Mouse (Mus musculus) limb, embryonic 12.5 days (tissue): ENCODE data around the gene Arl5c. TPM values are rescaled to one million over a fixed set of nuclear protein-coding genes. Genes with fewer than 3 reads are reported as not detected.

Source experiments
- ATAC-seq: fragments of 200-750 bp; cut with Nextera tagmentation; 2 replicates; pipeline ENCODE4 v1.8.0; 2017; ENCODE audit warnings: low read depth, moderate TSS enrichment; ENCODE audit not compliant: insufficient number of reproducible peaks, insufficient read depth, low FRiP score, low TSS enrichment
- H3K27ac ChIP-seq: fragments of 300-500 bp; sonication (generic); 2 replicates; pipeline ENCODE4 v1.5.1; 2016; ENCODE audit warnings: mild to moderate bottlenecking, moderate library complexity
- H3K27me3 ChIP-seq: fragments of 300-500 bp; sonication (generic); 2 replicates; pipeline ENCODE4 v1.6.1; 2016; ENCODE audit warnings: mild to moderate bottlenecking, moderate library complexity
- H3K36me3 ChIP-seq: fragments of 300-500 bp; sonication (generic); 2 replicates; pipeline ENCODE4 v1.6.1; 2016; ENCODE audit warnings: mild to moderate bottlenecking, moderate library complexity
- H3K4me1 ChIP-seq: fragments of 300-500 bp; sonication (generic); replicated peaks from 2 replicates; pipeline ENCODE4 v1.6.1; 2016
- H3K4me2 ChIP-seq: fragments of 300-500 bp; sonication (generic); 2 replicates; pipeline ENCODE4 v1.6.1; 2016; ENCODE audit warnings: mild to moderate bottlenecking, moderate library complexity
- H3K4me3 ChIP-seq: fragments of 300-500 bp; sonication (generic); replicated peaks from 2 replicates; pipeline ENCODE4 v1.5.1; 2016; ENCODE audit warnings: mild to moderate bottlenecking
- H3K9ac ChIP-seq: fragments of 300-500 bp; sonication (generic); replicated peaks from 2 replicates; pipeline ENCODE4 v1.6.1; 2016; ENCODE audit warnings: mild to moderate bottlenecking, moderate library complexity
- H3K9me3 ChIP-seq: fragments of 300-500 bp; sonication (generic); 2 replicates; pipeline ENCODE4 v1.6.1; 2016; ENCODE audit warnings: mild to moderate bottlenecking, moderate library complexity
- WGBS: fragments of 180-500 bp; shearing (Covaris S2); methylation state at CpG from one replicate; pipeline ENCODE4 v1.1.7; 2016; 5-methylcytosine and 5-hydroxymethylcytosine counted together
- polyA plus RNA-seq: library from polyadenylated mRNA; unstranded; fragments of >200 nt; fragmentation: Nextera tagmentation; extraction: Ambion mirVana; gene quantifications from 2 replicates; pipeline ENCODE4 v1.2.1, GENCODE M21; 2016

Gene Arl5c
- polyA plus RNA-seq, 1 experiment from 2014 or later, result 5.9 TPM

DNA sequence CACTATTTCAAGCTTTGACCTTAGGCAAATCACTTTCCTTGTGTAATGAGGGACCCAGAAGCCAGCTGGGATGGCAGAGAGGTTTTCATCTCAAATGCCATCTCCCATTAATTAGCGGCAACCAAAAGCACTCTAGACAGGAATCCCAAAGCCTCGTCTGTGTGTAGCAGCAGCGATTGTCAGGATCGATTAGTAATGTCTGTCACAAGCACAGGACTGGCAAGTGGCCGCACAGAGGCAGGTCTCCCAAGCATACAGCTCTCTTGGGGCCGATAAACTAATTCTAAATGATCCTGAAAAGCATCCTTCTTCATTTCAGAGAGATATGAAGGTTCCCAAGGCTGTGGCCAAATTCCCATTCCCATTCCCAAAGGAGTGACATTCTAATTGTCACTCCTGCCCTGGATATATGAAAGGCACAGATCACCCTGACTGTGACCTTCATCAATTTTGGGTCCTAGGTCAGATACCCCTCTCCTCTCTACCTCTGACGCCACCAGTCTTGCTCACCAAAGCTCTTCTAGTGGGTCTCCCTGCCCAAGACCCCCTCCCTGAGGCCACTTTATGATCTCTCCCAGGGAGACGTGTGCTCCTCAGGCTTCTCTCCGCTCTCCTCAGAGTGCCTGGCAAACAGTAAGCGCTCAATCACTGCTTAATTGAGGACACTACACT, 16.0 kb downstream of the Arl5c start:
- no peak overlapping the region for H3K4me3 ChIP-seq
- no peak for ATAC-seq
- no peak overlapping the region for H3K4me2 ChIP-seq
- H3K9me3 ChIP-seq, result no peaks in the 10 kb centered on the region
- WGBS, result 56% methylated on average over 10 of the region's 10 CpGs
- no peaks in the 10 kb centered on the region for H3K36me3 ChIP-seq
- no peak overlapping the region for H3K27ac ChIP-seq
- no peak overlapping the region for H3K9ac ChIP-seq
- H3K4me1 ChIP-seq, result peaks cover 15% of the 10 kb centered on the region
- peaks cover 24% of the 10 kb centered on the region for H3K27me3 ChIP-seq

DNA sequence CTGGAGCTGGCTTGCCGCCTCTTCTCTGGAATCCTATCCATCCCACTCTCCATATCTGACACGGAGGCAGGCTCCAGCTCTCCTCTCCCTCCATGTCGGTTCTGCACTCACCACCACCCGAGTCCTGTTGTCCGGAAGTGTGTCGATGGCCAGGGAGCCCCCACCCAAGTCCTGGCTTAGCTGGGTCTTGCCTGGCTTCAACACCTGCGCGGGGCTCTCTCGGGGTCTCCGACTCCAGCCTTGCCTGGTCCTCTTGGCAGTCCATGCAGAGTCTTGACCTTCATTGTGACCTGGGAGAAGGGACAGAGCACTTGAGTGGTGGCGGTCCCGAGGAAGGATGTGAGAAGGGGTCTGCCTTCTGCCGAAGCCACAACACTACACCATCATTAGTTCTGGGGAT, 17.6 kb downstream of the Arl5c start:
- no peak overlapping the region for H3K9ac ChIP-seq
- no peak for ATAC-seq
- H3K27me3 ChIP-seq, result 0 out of 2 replicates have a peak, but pooled peaks cover 9% of the 10 kb centered on the region
- no peaks in the 10 kb centered on the region for H3K36me3 ChIP-seq
- H3K9me3 ChIP-seq, result no peaks in the 10 kb centered on the region
- no peak overlapping the region for H3K27ac ChIP-seq
- H3K4me3 ChIP-seq, result no peak overlapping the region
- peaks cover 15% of the 10 kb centered on the region for H3K4me1 ChIP-seq
- no peak overlapping the region for H3K4me2 ChIP-seq
- 85% methylated on average over 13 of the region's 13 CpGs for WGBS

DNA sequence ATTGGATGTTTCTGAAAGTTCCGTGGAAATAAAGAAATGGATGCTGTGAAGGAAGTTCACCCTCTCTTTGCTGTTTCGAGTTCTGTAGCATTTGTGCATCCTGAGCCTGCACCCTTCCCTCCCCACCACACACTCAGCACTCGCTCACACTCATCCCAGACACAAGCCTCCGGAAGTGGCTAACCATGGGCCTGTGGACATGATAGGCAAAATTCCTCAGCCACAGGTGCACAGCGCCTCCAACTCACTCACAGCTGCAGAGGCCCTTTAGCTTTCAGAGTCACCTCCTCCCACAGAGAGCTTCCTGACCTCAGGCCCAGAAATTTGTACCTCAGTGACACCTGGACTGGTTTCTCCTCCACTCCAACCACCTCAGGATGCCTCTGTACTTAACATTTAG, 18.2 kb downstream of the Arl5c start:
- H3K9ac ChIP-seq, result no peak overlapping the region
- no peak overlapping the region for H3K4me2 ChIP-seq
- 0 out of 2 replicates have a peak, but pooled peaks cover 5% of the 10 kb centered on the region for H3K27me3 ChIP-seq
- no peaks in the 10 kb centered on the region for H3K36me3 ChIP-seq
- 81% methylated on average over 5 of the region's 5 CpGs for WGBS
- H3K4me3 ChIP-seq, result no peak overlapping the region
- ATAC-seq, result no peak
- H3K4me1 ChIP-seq, result peaks cover 15% of the 10 kb centered on the region
- no peaks in the 10 kb centered on the region for H3K9me3 ChIP-seq
- no peak overlapping the region for H3K27ac ChIP-seq

DNA sequence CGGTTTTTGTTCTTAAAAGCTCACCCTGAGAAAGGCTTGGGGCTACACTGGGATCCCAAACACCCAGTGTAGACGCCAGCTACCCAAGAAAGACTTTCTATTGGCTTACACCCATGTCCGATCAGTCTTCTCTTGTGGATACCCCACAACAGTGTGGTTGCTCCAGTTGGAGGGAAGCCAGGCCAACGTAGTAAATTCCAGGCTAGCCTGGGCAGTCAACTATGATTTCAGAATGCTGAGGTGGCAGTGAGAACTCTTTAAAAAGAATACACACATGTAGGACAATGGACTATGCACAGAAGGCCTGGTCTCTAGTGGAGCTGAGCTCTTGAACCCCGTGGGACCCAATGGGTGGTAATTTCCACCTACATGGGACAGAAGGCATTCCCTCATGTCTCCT, 21.2 kb downstream of the Arl5c start:
- 0 out of 2 replicates have a peak, but pooled peaks cover 3% of the 10 kb centered on the region for H3K27me3 ChIP-seq
- no peak overlapping the region for H3K4me3 ChIP-seq
- no peak overlapping the region for H3K27ac ChIP-seq
- no peak overlapping the region for H3K4me2 ChIP-seq
- no peak overlapping the region for H3K9ac ChIP-seq
- WGBS, result 86% methylated on average over 5 of the region's 5 CpGs
- no peak for ATAC-seq
- no peaks in the 10 kb centered on the region for H3K4me1 ChIP-seq
- no peaks in the 10 kb centered on the region for H3K36me3 ChIP-seq
- H3K9me3 ChIP-seq, result no peaks in the 10 kb centered on the region

DNA sequence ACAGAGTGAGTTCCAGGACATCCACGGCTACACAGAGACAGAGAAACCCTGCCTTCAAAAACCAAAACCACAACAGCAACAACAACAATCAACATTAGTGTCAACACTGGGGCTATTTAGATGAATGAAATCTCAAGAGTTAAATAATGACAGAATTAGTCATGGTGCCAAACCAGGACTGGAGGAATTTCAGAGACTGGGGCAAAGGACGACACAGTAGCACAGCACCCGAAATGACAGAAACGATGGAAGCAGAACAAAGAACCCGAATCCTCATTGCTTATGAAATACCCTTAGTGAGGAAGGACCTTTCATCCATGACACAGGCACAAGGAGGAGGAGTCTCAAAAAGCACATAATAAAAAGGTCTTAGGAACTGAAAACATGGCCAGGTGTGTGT, 21.8 kb downstream of the Arl5c start:
- Histone ChIP-seq H3K4me2 (no peak overlapping the region), H3K27ac (no peak overlapping the region), H3K36me3 (no peaks in the 10 kb centered on the region), H3K9me3 (no peaks in the 10 kb centered on the region), H3K4me1 (no peaks in the 10 kb centered on the region), H3K4me3 (no peak overlapping the region), H3K27me3 (0 out of 2 replicates have a peak, but pooled peaks cover 3% of the 10 kb centered on the region), H3K9ac (no peak overlapping the region)
- WGBS, result 96% methylated on average over 5 of the region's 5 CpGs
- ATAC-seq, result no peak

DNA sequence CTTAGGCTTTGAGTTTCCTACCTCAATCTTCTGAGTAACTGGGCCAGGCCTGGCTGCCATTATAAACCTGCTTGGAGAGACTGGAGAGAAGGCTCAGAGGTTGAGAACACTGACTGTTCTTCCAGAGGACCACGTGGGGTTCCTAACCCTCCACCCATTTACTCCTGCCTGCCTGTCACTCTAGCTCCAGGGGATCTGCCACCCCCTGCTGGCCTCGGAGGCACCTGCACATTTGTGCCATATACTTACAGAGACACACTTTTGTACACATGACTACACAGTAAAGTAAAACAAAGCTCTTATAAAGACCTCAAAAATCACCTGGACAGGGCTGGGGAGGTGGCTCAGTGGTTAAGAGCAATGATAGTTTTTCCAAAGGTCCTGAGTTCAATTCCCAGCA, 23.5 kb downstream of the Arl5c start:
- ATAC-seq, result no peak
- no peak overlapping the region for H3K27ac ChIP-seq
- no peaks in the 10 kb centered on the region for H3K9me3 ChIP-seq
- WGBS, result 76% methylated on average over 2 of the region's 2 CpGs
- no peak overlapping the region for H3K4me3 ChIP-seq
- H3K4me2 ChIP-seq, result no peak overlapping the region
- no peaks in the 10 kb centered on the region for H3K36me3 ChIP-seq
- H3K9ac ChIP-seq, result no peak overlapping the region
- 0 out of 2 replicates have a peak, but pooled peaks cover 3% of the 10 kb centered on the region for H3K27me3 ChIP-seq
- H3K4me1 ChIP-seq, result no peaks in the 10 kb centered on the region

DNA sequence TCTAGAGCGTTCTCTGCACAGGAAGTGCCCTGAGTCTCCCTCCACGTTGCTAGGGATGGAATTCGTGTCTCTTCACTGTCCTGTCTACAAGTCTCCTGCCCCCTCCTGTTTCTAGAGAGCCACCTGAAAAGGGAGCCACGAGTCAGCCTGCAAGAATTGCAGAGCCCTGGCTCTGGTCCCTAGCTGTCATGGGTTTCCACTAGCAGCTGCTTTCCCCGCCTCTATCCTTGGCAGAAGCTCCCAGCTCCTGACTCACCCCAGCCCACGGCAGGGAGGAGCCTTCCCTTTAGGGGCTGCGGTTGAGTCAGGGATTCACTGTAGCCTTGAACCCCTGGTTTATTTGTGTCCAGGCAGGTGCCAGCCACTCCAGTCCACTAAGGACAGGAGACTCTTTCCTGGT, 24.7 kb downstream of the Arl5c start:
- H3K4me3 ChIP-seq, result no peak overlapping the region
- no peaks in the 10 kb centered on the region for H3K4me1 ChIP-seq
- no peak for ATAC-seq
- no peaks in the 10 kb centered on the region for H3K36me3 ChIP-seq
- WGBS, result 33% methylated on average over 7 of the region's 7 CpGs
- no peaks in the 10 kb centered on the region for H3K9me3 ChIP-seq
- H3K4me2 ChIP-seq, result no peak overlapping the region
- 0 out of 2 replicates have a peak, but pooled peaks cover 5% of the 10 kb centered on the region for H3K27me3 ChIP-seq
- no peak overlapping the region for H3K27ac ChIP-seq
- H3K9ac ChIP-seq, result no peak overlapping the region

DNA sequence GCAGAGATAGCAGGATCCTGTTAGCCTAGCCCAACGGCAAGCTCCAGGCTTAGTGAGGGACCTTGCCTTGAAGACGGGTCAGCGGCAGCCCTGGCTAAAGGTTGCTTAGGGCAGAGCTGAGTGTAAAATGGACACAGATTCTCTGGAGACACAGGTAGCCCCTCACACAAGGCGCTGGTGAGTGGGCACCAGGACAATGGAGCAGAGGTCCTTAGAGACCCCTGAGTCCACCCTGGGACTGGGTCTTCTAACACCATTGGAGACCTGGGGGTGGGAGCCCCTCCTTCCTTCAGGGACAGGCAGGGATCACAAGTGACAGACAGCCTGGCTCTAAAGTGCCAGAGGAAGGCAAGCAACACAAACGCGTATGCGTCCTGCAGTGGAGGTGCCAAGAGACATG, 25.2 kb downstream of the Arl5c start:
- Histone ChIP-seq H3K4me1 (no peaks in the 10 kb centered on the region), H3K9ac (no peak overlapping the region), H3K36me3 (no peaks in the 10 kb centered on the region), H3K4me2 (no peak overlapping the region), H3K9me3 (no peaks in the 10 kb centered on the region), H3K27ac (no peak overlapping the region), H3K4me3 (no peak overlapping the region), H3K27me3 (0 out of 2 replicates have a peak, but pooled peaks cover 5% of the 10 kb centered on the region)
- WGBS, result 88% methylated on average over 7 of the region's 7 CpGs
- no peak for ATAC-seq

DNA sequence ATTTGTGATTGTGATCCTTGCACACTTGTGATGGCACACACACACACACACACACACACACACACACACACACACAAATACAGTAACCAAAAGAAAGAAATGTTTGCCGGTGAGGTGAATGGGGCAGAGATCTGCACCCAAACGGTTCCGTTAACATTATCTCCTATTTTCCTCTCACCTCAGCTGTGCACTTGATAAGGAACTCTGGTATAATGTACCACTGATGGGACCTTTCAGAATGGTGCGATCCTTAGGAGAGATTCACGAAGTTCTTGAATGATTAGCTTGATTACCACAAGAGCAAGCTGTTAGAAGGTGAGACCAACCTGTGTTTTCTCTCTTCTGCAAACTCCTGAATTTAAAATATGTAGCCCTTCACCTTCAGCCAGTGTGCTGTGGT, 27.6 kb downstream of the Arl5c start:
- WGBS, result 81% methylated on average over 5 of the region's 5 CpGs

DNA sequence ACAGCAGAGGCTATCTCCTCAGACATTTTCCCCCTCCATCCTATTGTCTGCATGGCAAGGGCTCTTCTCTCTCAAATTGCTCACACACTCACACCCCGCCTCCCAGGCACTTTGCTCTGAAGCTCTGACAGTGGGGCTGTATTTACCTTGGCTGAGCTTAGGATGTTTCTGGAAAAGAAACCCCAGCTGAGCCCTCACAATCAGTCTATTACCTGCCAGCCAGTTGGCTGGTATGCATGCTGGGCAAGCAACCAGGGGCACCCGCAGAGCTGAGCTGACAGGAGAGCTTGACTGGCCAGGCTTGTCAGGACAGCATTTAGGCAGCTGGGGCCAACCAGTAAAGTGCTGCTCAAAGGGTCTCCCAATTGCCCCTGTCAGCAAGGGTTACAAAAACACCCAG, 28.9 kb downstream of the Arl5c start:
- Histone ChIP-seq H3K4me1 (no peaks in the 10 kb centered on the region), H3K27me3 (0 out of 2 replicates have a peak, but pooled peaks cover 3% of the 10 kb centered on the region), H3K9ac (no peak overlapping the region), H3K4me2 (no peak overlapping the region), H3K36me3 (no peaks in the 10 kb centered on the region), H3K27ac (no peak overlapping the region), H3K9me3 (no peaks in the 10 kb centered on the region), H3K4me3 (no peak overlapping the region)
- WGBS, result 59% methylated on average over 2 of the region's 2 CpGs
- ATAC-seq, result no peak

More for the DNA sequence above, 27.6 kb downstream of the Arl5c start:
- ATAC-seq, result no peak
- H3K9ac ChIP-seq, result no peak overlapping the region
- 0 out of 2 replicates have a peak, but pooled peaks cover 3% of the 10 kb centered on the region for H3K27me3 ChIP-seq
- no peaks in the 10 kb centered on the region for H3K9me3 ChIP-seq
- no peak overlapping the region for H3K27ac ChIP-seq
- H3K4me2 ChIP-seq, result no peak overlapping the region
- H3K4me3 ChIP-seq, result no peak overlapping the region
- H3K4me1 ChIP-seq, result no peaks in the 10 kb centered on the region
- H3K36me3 ChIP-seq, result no peaks in the 10 kb centered on the region

DNA sequence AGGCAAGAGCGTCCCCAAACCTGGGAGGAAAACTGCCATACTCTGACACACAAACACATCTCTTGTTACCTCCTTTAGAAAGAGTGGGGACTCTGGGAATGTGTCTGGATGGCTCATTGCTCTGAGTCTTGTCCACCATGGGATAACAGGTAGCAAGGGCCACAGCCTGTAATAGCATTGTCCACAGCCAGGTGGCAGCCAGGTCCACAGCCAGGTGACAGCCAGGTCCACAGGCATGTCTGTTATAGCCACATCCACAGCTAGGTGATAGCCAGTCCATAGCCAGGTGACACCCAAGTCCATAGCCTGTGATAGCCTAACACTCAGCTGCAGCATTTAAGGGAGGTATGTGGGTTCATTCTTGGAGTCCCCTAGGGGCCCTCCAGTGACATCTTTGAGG, 35.1 kb downstream of the Arl5c start:
- Histone ChIP-seq H3K9ac (no peak overlapping the region), H3K4me1 (no peaks in the 10 kb centered on the region; the same call in 1 of the 2 replicates), H3K9me3 (no peaks in the 10 kb centered on the region), H3K27ac (no peak overlapping the region), H3K27me3 (no peaks in the 10 kb centered on the region), H3K4me2 (no peak overlapping the region), H3K4me3 (no peak overlapping the region), H3K36me3 (no peaks in the 10 kb centered on the region)
- no peak for ATAC-seq
- 78% methylated on average over 1 of the region's 1 CpGs for WGBS

DNA sequence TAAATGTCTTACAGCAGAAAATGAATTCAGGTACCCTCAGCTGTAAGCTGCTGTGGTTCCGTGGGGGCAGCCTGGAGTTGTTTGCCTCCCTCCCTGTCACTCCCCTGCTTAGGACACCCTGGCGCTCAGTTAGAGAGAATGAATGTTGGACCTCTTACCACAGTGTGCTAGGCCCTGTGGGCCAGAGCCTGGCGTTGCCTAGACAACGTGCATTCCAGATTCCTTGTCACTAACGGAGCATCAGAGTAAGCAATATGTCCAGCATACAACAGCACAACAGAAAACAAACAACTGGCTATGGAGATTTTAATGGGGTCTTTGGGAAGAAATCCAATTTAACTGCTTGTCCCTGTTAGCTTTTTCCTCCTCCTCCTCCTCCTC, 36.7 kb downstream of the Arl5c start:
- 65% methylated on average over 5 of the region's 5 CpGs for WGBS
- Histone ChIP-seq H3K4me2 (no peak overlapping the region), H3K9me3 (no peaks in the 10 kb centered on the region), H3K4me1 (no peaks in the 10 kb centered on the region; the same call in 1 of the 2 replicates), H3K36me3 (no peaks in the 10 kb centered on the region), H3K9ac (no peak overlapping the region), H3K27ac (no peak overlapping the region), H3K27me3 (no peaks in the 10 kb centered on the region), H3K4me3 (no peak overlapping the region)
- ATAC-seq, result no peak
